Mouse (Mus musculus) myocyte (in vitro differentiated cells): ENCODE data around the gene Zpr1.

Experiments used
- CEBPB ChIP-seq: IDR thresholded peaks from 2 replicates; pipeline ENCODE4 v1.6.1; 2011; ENCODE audit warnings: mild to moderate bottlenecking, moderate library complexity; ENCODE audit not compliant: poor library complexity, insufficient read depth, severe bottlenecking
- E2F4 ChIP-seq: IDR thresholded peaks from one replicate; pipeline ENCODE4 v1.6.1; 2011; ENCODE audit warnings: mild to moderate bottlenecking, control low read depth, moderate library complexity; ENCODE audit not compliant: insufficient read depth
- MAX ChIP-seq: IDR thresholded peaks from one replicate; pipeline ENCODE4 v1.6.1; 2011; ENCODE audit warnings: low read depth, mild to moderate bottlenecking, control low read depth
- MYOD1 ChIP-seq, 3 experiments: IDR thresholded peaks; one replicate each; pipeline ENCODE4 v1.6.1; 2011; ENCODE audit warnings: control low read depth in 2 of 3, low read depth in 2 of 3, mild to moderate bottlenecking in 2 of 3, moderate library complexity in 1 of 3; ENCODE audit not compliant: insufficient read length in 2 of 3, control insufficient read depth in 1 of 3
- POLR2A ChIP-seq: IDR thresholded peaks from one replicate; pipeline ENCODE4 v1.6.1; 2011; ENCODE audit warnings: low read depth, mild to moderate bottlenecking, control low read depth, moderate library complexity; ENCODE audit not compliant: insufficient read length
- POLR2AphosphoS2 ChIP-seq: IDR thresholded peaks from one replicate; pipeline ENCODE4 v1.6.1; 2011; ENCODE audit warnings: low read depth, control low read depth; ENCODE audit not compliant: insufficient read length
- REST ChIP-seq: IDR thresholded peaks from one replicate; pipeline ENCODE4 v1.6.1; 2011; ENCODE audit warnings: mild to moderate bottlenecking, control low read depth, moderate library complexity; ENCODE audit not compliant: insufficient read depth, insufficient read length
- SRF ChIP-seq: IDR thresholded peaks from one replicate; pipeline ENCODE4 v1.6.1; 2011; ENCODE audit warnings: low read depth; ENCODE audit not compliant: control insufficient read depth, insufficient read length
- TCF12 ChIP-seq: IDR thresholded peaks from one replicate; pipeline ENCODE4 v1.6.1; 2011; ENCODE audit warnings: mild to moderate bottlenecking, control low read depth; ENCODE audit not compliant: poor library complexity, insufficient read depth, severe bottlenecking
- USF1 ChIP-seq: IDR thresholded peaks from one replicate; pipeline ENCODE4 v1.6.1; 2011; ENCODE audit warnings: low read depth, mild to moderate bottlenecking, control low read depth, moderate library complexity

GRCm38 (mm10) chr9:46329801-46330585 is 57.1 kb downstream of the Zpr1 start:
- TF ChIP-seq POLR2A: no peak
- no peak for TF ChIP-seq TCF12
- TF ChIP-seq E2F4: no peak
- TF ChIP-seq CEBPB: no peak
- TF ChIP-seq MAX: no peak
- no peak for TF ChIP-seq REST
- TF ChIP-seq POLR2AphosphoS2: no peak
- TF ChIP-seq SRF: no peak
- no peak for TF ChIP-seq MYOD1 (IDR thresholded peaks at IDR 0.05; ENCODE audit: control insufficient read depth in 1 of 3, insufficient read length in 2 of 3, low read depth in 2 of 3)
- no peak for TF ChIP-seq USF1
